Comparison of ENCODE assay signal across 8 mouse cellular contexts in the genomic region with DNA sequence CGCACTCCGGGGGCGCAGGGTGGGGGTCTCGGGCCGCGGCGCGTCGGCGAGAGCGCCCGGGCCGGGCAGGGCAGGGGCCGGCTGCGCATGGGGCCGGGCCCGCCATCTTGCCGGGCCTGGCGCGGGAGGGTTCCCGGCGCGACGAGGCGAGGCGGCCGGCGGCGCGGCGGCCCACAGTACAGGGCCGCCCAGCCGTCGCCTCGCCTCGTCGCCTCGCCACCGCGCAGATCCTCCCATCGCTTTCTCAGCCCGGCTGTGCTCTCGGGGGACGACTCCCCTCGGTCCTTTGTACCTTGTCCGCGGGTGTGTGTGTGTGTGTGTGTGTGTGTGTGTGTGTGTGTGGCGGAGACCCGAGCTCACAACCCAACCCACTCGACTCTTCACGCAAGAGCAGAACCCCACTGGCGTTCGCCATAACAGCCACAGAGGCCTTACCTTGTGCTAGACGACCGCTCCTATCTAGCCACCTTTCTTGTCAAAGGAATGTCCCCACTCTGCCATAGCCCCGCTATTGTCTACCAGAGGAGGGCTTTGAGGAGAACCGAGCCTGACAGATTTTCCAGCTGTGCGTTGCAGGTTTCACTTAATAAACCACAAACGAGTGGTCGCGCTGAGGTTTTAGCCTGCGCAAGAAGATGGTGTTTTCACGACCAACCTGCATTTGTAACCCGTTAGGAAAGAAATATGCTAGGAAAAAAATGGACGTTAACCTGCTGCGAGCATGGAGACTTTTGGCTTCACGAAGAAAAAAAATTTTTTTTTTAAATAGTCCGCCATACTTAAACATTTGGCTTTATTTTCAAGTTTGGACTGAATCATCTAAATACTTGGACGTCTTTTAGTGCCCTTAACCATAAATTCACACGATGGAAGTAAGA. TPM values are rescaled to one million over a fixed set of nuclear protein-coding genes. Genes with fewer than 3 reads are reported as not detected.
DNase-seq lines count a peak whose midpoint lies in the region; ATAC-seq and TF ChIP-seq lines count a peak whose summit lies in the region.

No protein-coding gene starts in this region.

- H3K9ac ChIP-seq in forebrain, embryonic 14.5 days (ENCODE audit: low read length), result peak overlapping the region; percentile 95
- H3K9ac ChIP-seq in liver, postnatal 0 days (replicated peaks), result peak overlapping the region; percentile 82
- H3K9ac ChIP-seq in neural tube, embryonic 14.5 days (replicated peaks; ENCODE audit: low read depth, low read length), result peak overlapping the region; percentile 97

- H3K27ac ChIP-seq in forebrain, embryonic 14.5 days (ENCODE audit: low read depth, low read length), result peak overlapping the region; percentile 100
- peak overlapping the region; percentile 96 for H3K27ac ChIP-seq in liver, postnatal 0 days (ENCODE audit: low read depth)
- peak overlapping the region; percentile 100 for H3K27ac ChIP-seq in neural tube, embryonic 14.5 days (ENCODE audit: low read depth, low read length)

- H3K36me3 ChIP-seq in G1E (replicated peaks), result peaks cover 3% of the 10 kb centered on the region
- H3K36me3 ChIP-seq in forebrain, embryonic 14.5 days (ENCODE audit: control insufficient read depth, insufficient read depth, low read length), result no peaks in the 10 kb centered on the region
- no peaks in the 10 kb centered on the region for H3K36me3 ChIP-seq in liver, postnatal 0 days (replicated peaks; ENCODE audit: insufficient read depth, low read length)
- H3K36me3 ChIP-seq in neural tube, embryonic 14.5 days (ENCODE audit: control insufficient read depth, insufficient read depth, low read length), result no peaks in the 10 kb centered on the region

- TF ChIP-seq EP300 in liver, postnatal 0 days (IDR thresholded peaks at IDR 0.05; ENCODE audit: low read depth), result no peak

- WGBS in forebrain, embryonic 14.5 days, result 3% methylated on average over 28 of the region's 70 CpGs
- under 1% methylated on average over 47 of the region's 70 CpGs for WGBS in liver, postnatal 0 days (ENCODE audit: insufficient replicate concordance)
- WGBS in neural tube, embryonic 14.5 days, result 2% methylated on average over 42 of the region's 70 CpGs

- no peaks in the 10 kb centered on the region for H3K27me3 ChIP-seq in G1E (ENCODE audit: insufficient read depth, low read length)
- H3K27me3 ChIP-seq in forebrain, embryonic 14.5 days (replicated peaks; ENCODE audit: control insufficient read depth, insufficient read depth, low read length), result no peaks in the 10 kb centered on the region
- no peaks in the 10 kb centered on the region for H3K27me3 ChIP-seq in liver, postnatal 0 days (ENCODE audit: insufficient read depth, low read length)
- H3K27me3 ChIP-seq in neural tube, embryonic 14.5 days (ENCODE audit: control insufficient read depth, insufficient read depth, low read length), result no peaks in the 10 kb centered on the region

- H3K4me3 ChIP-seq in G1E (ENCODE audit: low read depth, low read length), result peak overlapping the region; percentile 78
- H3K4me3 ChIP-seq in forebrain, embryonic 14.5 days (ENCODE audit: low read depth, low read length), result peak overlapping the region; percentile 66
- H3K4me3 ChIP-seq in liver, postnatal 0 days (ENCODE audit: low read depth, low read length), result peak overlapping the region; percentile 65
- H3K4me3 ChIP-seq in neural tube, embryonic 14.5 days (ENCODE audit: low read depth, low read length), result peak overlapping the region; percentile 67

- H3K4me2 ChIP-seq in forebrain, embryonic 14.5 days (ENCODE audit: low read length), result peak overlapping the region; percentile 88
- peak overlapping the region; percentile 77 for H3K4me2 ChIP-seq in liver, postnatal 0 days (ENCODE audit: low read depth, low read length)
- H3K4me2 ChIP-seq in neural tube, embryonic 14.5 days (ENCODE audit: low read depth, low read length), result peak overlapping the region; percentile 53

- intact Hi-C loops in heart, postnatal 36 days (cut with DNase I), result loop anchor here (5.0 kb wide), 1 partner anchor 143 kb away; no protein-coding TSS in a partner anchor

- peaks cover 30% of the 10 kb centered on the region for H3K4me1 ChIP-seq in G1E (ENCODE audit: insufficient read depth, low read depth, low read length)
- H3K4me1 ChIP-seq in forebrain, embryonic 14.5 days (ENCODE audit: control insufficient read depth, insufficient read depth, low read length), result peaks cover 7% of the 10 kb centered on the region
- H3K4me1 ChIP-seq in liver, postnatal 0 days (ENCODE audit: insufficient read depth), result peaks cover 11% of the 10 kb centered on the region
- H3K4me1 ChIP-seq in neural tube, embryonic 14.5 days (ENCODE audit: control insufficient read depth, insufficient read depth, low read length), result peaks cover 11% of the 10 kb centered on the region

- DNase-seq in G1E (ENCODE audit: low spot score), result peak; percentile 68
- peak; percentile 44 for DNase-seq in cerebellum, adult 11 months
- peak; percentile 71 for DNase-seq in forebrain, embryonic 14.5 days (ENCODE audit: low spot score)
- DNase-seq in heart, postnatal 36 days, result peak; percentile 62 to 72
- peak; percentile 39 for DNase-seq in layer of hippocampus, adult 11-12 months (ENCODE audit: low spot score)
- DNase-seq in liver, postnatal 0 days, result peak; percentile 75
- DNase-seq in testis, postnatal 10 days (ENCODE audit: low spot score), result peak; percentile 74

- peaks cover 23% of the 10 kb centered on the region for H3K9me3 ChIP-seq in G1E (replicated peaks)
- H3K9me3 ChIP-seq in forebrain, embryonic 14.5 days (replicated peaks; ENCODE audit: control insufficient read depth, low read length), result no peaks in the 10 kb centered on the region
- no peaks in the 10 kb centered on the region; the same call in 1 of the 2 replicates for H3K9me3 ChIP-seq in liver, postnatal 0 days (ENCODE audit: low read length)
- H3K9me3 ChIP-seq in neural tube, embryonic 14.5 days (ENCODE audit: control insufficient read depth, low read length), result no peaks in the 10 kb centered on the region

- TF ChIP-seq CTCF in G1E (IDR thresholded peaks at IDR 0.05; ENCODE audit: low read depth, low read length), result no peak
- TF ChIP-seq CTCF in liver, postnatal 0 days (IDR thresholded peaks at IDR 0.05; ENCODE audit: low read depth), result no peak

- ATAC-seq in G1E (ENCODE audit: extremely low read depth, insufficient number of reproducible peaks, low FRiP score, poor library complexity, severe bottlenecking), result no peak
- ATAC-seq in forebrain, embryonic 14.5 days, result peak; percentile 83
- peak; percentile 85 for ATAC-seq in liver, postnatal 0 days
- peak; percentile 92 for ATAC-seq in neural tube, embryonic 14.5 days (ENCODE audit: low read depth)

RNA-seq across cellular contexts. Expression of gene Zfp280d, which starts 0.7 kb away (rescaled TPM):
- total RNA-seq in G1E (2014; fragmentation: Nextera tagmentation), result 217 and 241 TPM in 2 replicates
- 85.4 and 99.5 TPM in 2 replicates for total RNA-seq in G1E (2017)
- 5.2 and 5.5 TPM in 2 replicates for polyA plus RNA-seq in G1E (2012)
- 38.7 and 41.6 TPM in 2 replicates for polyA plus RNA-seq in forebrain, embryonic 14.5 days (2014; fragmentation: Nextera tagmentation; extraction: Ambion mirVana)
- total RNA-seq in heart, postnatal 36 days (2021), result 10 to 100 TPM; 19.3 to 23.0 TPM
- polyA plus RNA-seq in liver, postnatal 0 days (2015; fragmentation: Nextera tagmentation; extraction: Ambion mirVana), result 6.9 and 7.7 TPM in 2 replicates
- polyA plus RNA-seq in neural tube, embryonic 14.5 days (2014; fragmentation: Nextera tagmentation; extraction: Ambion mirVana), result 60.1 and 62.3 TPM in 2 replicates
